Mouse (Mus musculus) stomach, embryonic 16.5 days (tissue): ENCODE results near the gene Laptm5. TPM values are rescaled to one million over a fixed set of nuclear protein-coding genes. Genes with fewer than 3 reads are reported as not detected.

Source experiments
- ATAC-seq: fragments of 200-750 bp; cut with Nextera tagmentation; 2 replicates; pipeline ENCODE4 v1.8.0; 2017; ENCODE audit warnings: moderate number of reproducible peaks, moderate TSS enrichment; ENCODE audit not compliant: insufficient read depth, low FRiP score
- H3K27ac ChIP-seq: fragments of 300-500 bp; sonication (generic); 2 replicates; pipeline ENCODE4 v1.5.1; 2014; ENCODE audit warnings: low read length
- H3K27me3 ChIP-seq: fragments of 300-500 bp; sonication (generic); 2 replicates; pipeline ENCODE4 v1.6.1; 2014; ENCODE audit warnings: low read length, control low read depth, mixed read lengths; ENCODE audit not compliant: control insufficient read depth, insufficient read depth
- H3K36me3 ChIP-seq: fragments of 300-500 bp; sonication (generic); 2 replicates; pipeline ENCODE4 v1.6.1; 2014; ENCODE audit warnings: low read length; ENCODE audit not compliant: control insufficient read depth, insufficient read depth
- H3K4me1 ChIP-seq: fragments of 300-500 bp; sonication (generic); 2 replicates; pipeline ENCODE4 v1.6.1; 2014; ENCODE audit warnings: low read length, control low read depth, mixed read lengths; ENCODE audit not compliant: control insufficient read depth, insufficient read depth
- H3K4me2 ChIP-seq: fragments of 300-500 bp; sonication (generic); 2 replicates; pipeline ENCODE4 v1.6.1; 2014; ENCODE audit warnings: low read depth, low read length, mixed read lengths
- H3K4me3 ChIP-seq: fragments of 300-500 bp; sonication (generic); replicated peaks from 2 replicates; pipeline ENCODE4 v1.5.1; 2014; ENCODE audit warnings: mild to moderate bottlenecking, low read length
- H3K9ac ChIP-seq: fragments of 300-500 bp; sonication (generic); 2 replicates; pipeline ENCODE4 v1.6.1; 2014; ENCODE audit warnings: low read length
- H3K9me3 ChIP-seq: fragments of 300-500 bp; sonication (generic); replicated peaks from 2 replicates; pipeline ENCODE4 v1.6.1; 2016; ENCODE audit warnings: low read length, control low read depth; ENCODE audit not compliant: control insufficient read depth
- WGBS: fragments of 180-500 bp; shearing (Covaris S2); extraction: QIAGEN DNeasy Blood & Tissue Kit; methylation state at CpG from one replicate; pipeline ENCODE4 v1.1.7; 2014; 5-methylcytosine and 5-hydroxymethylcytosine counted together
- polyA plus RNA-seq: library from polyadenylated mRNA; unstranded; fragments of >200 nt; fragmentation: Nextera tagmentation; extraction: Ambion mirVana; gene quantifications from 2 replicates; pipeline ENCODE4 v1.2.1, GENCODE M21; 2015

Laptm5 gene
- polyA plus RNA-seq, 1 experiment from 2014 or later: 50.5 TPM

GRCm38 (mm10) chr4:130984416-130985182, 71.7 kb downstream of the Laptm5 start:
- no peak for ATAC-seq
- no peaks in the 10 kb centered on the region for H3K27me3 ChIP-seq
- no peak overlapping the region for H3K4me2 ChIP-seq
- no peaks in the 10 kb centered on the region for H3K4me1 ChIP-seq
- H3K36me3 ChIP-seq: no peaks in the 10 kb centered on the region
- H3K27ac ChIP-seq: no peak overlapping the region
- H3K4me3 ChIP-seq: no peak overlapping the region
- no peak overlapping the region for H3K9ac ChIP-seq
- H3K9me3 ChIP-seq: no peaks in the 10 kb centered on the region
- 51% methylated on average over 17 of the region's 17 CpGs for WGBS

Other genes starting within 250 kb of the Laptm5 start
- 73.3 and 79.7 TPM in 2 replicates for gene Pum1, start 249.8 kb upstream of the Laptm5 start, polyA plus RNA-seq
- gene Sdc3, start 120.6 kb upstream of the Laptm5 start, polyA plus RNA-seq: 23.2 and 25.2 TPM in 2 replicates
- gene Matn1, start 31.3 kb downstream of the Laptm5 start, polyA plus RNA-seq: 0.06 TPM in 1 of 2 replicates, not detected in the other